Mouse (Mus musculus): ENCODE data around the gene Flad1.
A peak's percentile ranks its signal among the peaks of the same experiment; 100 is the strongest.

Flad1 gene

GRCm38 (mm10) chr3:89395806-89396653 lies 15.6 kb downstream of the Flad1 start:
- DNase-seq (ENCODE audit: low read depth, low spot score), result peak; percentile 83

- DNase-seq (ENCODE audit: low read depth, low spot score), result no peak
Observed at GRCm38 (mm10) chr3:89395419-89395805, 16.3 kb downstream of the Flad1 start.

- peak; percentile 90 for DNase-seq (ENCODE audit: low read depth, low spot score)
Observed at GRCm38 (mm10) chr3:89394894-89395256, 16.8 kb downstream of the Flad1 start.

GRCm38 (mm10) chr3:89394006-89394893 lies 17.4 kb downstream of the Flad1 start, which contains the start of gene Zbtb7b:
Gene Zbtb7b, minus strand, starts transcription at chr3:89394776.
- DNase-seq (ENCODE audit: low read depth, low spot score), result peak; percentile 68

GRCm38 (mm10) chr3:89393605-89394004 lies 18.1 kb downstream of the Flad1 start:
- peak; percentile 96 for DNase-seq (ENCODE audit: low read depth, low spot score)

GRCm38 (mm10) chr3:89392871-89393311 lies 18.8 kb downstream of the Flad1 start:
- no peak for DNase-seq (ENCODE audit: low read depth, low spot score)

GRCm38 (mm10) chr3:89391663-89392511 lies 19.8 kb downstream of the Flad1 start:
- peak; percentile 34 for DNase-seq (ENCODE audit: low read depth, low spot score)

- DNase-seq (ENCODE audit: low read depth, low spot score), result no peak
Observed at GRCm38 (mm10) chr3:89390699-89391662, 20.7 kb downstream of the Flad1 start.

- no peak for DNase-seq (ENCODE audit: low read depth, low spot score)
Observed at GRCm38 (mm10) chr3:89390111-89390515, 21.6 kb downstream of the Flad1 start.

- no peak for DNase-seq (ENCODE audit: low read depth, low spot score)
Observed at GRCm38 (mm10) chr3:89388901-89389740, 22.5 kb downstream of the Flad1 start.

- no peak for DNase-seq (ENCODE audit: low read depth, low spot score)
Observed at GRCm38 (mm10) chr3:89388134-89388881, 23.4 kb downstream of the Flad1 start.

- no peak for DNase-seq (ENCODE audit: low read depth, low spot score)
Observed at GRCm38 (mm10) chr3:89387632-89388031, 24.0 kb downstream of the Flad1 start.

GRCm38 (mm10) chr3:89386438-89387420 lies 24.9 kb downstream of the Flad1 start:
- no peak for DNase-seq (ENCODE audit: low read depth, low spot score)

- no peak for DNase-seq (ENCODE audit: low read depth, low spot score)
Observed at GRCm38 (mm10) chr3:89385451-89385850, 26.2 kb downstream of the Flad1 start.

- no peak for DNase-seq (ENCODE audit: low read depth, low spot score)
Observed at GRCm38 (mm10) chr3:89384331-89385076, 27.2 kb downstream of the Flad1 start.

GRCm38 (mm10) chr3:89383651-89384255 lies 27.9 kb downstream of the Flad1 start:
- no peak for DNase-seq (ENCODE audit: low read depth, low spot score)
